Mouse (Mus musculus) small intestine, adult 2 months (tissue): ENCODE data around the gene Pold4.

Experiments used
- CTCF ChIP-seq: fragments of 200-500 bp; IDR thresholded peaks from 2 replicates; pipeline ENCODE4 v1.5.1; 2012; ENCODE audit warnings: low read depth, mild to moderate bottlenecking, control low read depth, inconsistent platforms, low read length, moderate library complexity, mixed read lengths; ENCODE audit not compliant: insufficient replicate concordance, insufficient read length; ENCODE audit errors: extremely low read depth
- POLR2A ChIP-seq: fragments of 200-500 bp; IDR thresholded peaks from 2 replicates; pipeline ENCODE4 v1.6.1; 2012; ENCODE audit warnings: low read depth, mild to moderate bottlenecking, control low read depth, inconsistent platforms, low read length, moderate library complexity

GRCm38 (mm10) chr19:4187303-4187702 lies 44.4 kb upstream of the Pold4 start:
- TF ChIP-seq POLR2A: no peak
- TF ChIP-seq CTCF: no peak
